Mouse (Mus musculus): ENCODE data around the gene Scand1. TPM values are rescaled to one million over a fixed set of nuclear protein-coding genes. Genes with fewer than 3 reads are reported as not detected.

Scand1 gene
- polyA plus RNA-seq, 1 experiment: 78.0 TPM

DNA sequence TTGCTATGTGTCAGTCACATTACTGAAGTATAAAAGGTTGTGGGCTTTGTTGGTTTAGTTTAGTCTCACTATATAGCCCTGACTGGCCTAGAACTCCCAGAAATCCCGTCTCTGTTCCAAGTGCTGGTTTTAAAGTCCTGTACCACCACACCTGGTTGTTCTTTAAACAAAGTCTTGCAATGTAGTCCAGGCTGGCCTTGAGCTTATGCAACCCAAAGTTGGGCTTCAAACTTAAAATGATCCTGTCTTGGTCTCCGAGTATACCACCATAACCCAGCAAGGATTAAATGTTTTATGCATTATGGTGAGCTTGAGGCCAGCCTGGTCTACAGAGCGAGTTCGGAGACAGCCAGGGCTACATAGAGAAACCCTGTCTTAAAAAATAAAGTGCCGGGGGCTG, 2.6 kb downstream of the Scand1 start:
- no peak for DNase-seq (ENCODE audit: extremely low spot score in 1 of 2, low spot score in 1 of 2)

DNA sequence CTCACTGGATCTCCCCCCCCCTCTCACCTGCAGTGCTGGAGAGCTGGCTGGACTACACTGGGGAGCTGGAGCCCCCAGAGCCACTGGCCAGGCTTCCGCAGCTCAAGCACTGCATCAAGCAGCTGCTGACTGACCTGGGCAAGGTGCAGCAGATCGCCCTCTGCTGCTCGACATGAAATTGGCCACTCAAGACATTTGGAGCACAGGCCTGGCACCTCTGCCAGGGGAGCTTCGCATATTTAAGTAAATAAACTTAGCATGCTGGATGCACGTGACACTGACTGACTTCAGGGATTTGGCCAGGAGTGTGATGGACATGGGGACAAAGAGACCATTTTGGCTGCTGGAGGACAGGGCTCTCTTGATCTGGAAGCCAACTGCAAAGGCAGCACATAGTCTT, 5.2 kb downstream of the Scand1 start:
- peak in 1 of 2 experiments; percentile 19 for DNase-seq (ENCODE audit: extremely low spot score in 1 of 2, low spot score in 1 of 2)

DNA sequence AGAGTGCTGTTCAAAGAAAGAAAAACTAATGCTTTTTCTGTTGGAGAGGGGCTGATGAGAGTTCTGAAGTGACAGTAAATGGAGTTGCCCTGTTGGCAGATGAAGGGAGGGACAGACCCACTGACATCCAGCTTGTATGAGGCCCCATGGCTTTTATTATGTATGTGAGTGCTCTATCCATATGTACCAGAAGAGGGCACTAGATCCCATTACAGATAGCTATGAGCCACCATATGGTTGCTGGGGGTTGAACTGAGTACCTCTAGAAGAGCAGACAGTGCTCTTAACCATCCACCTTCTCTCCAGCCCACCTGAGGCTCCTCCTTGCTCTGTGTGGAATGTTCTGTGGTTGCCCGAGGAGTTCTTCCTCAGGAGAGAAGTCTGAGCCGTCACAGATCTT, 6.7 kb downstream of the Scand1 start:
- peak in 1 of 2 experiments; percentile 60 for DNase-seq (ENCODE audit: extremely low spot score in 1 of 2, low spot score in 1 of 2)

DNA sequence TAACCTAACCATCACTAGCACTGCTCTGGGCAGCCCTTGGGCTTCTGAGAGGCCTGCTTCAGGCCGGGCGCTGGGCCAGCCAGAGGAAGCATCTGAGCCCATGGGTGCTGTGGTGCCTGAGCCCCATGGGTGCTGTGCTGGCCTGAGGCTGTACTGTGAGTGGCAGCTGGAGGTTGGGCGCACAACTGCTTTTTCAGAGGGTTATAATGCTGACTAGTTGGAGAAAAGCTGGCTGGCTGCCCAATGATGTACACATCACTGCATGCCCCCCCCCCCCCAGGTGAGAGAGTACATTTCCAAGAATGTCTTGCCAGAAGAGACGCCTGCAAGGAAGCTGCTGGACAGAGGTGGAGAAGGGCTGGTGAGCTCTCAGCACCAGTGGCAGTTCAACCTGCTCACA, 8.2 kb downstream of the Scand1 start:
- no peak for DNase-seq (ENCODE audit: extremely low spot score in 1 of 2, low spot score in 1 of 2)

DNA sequence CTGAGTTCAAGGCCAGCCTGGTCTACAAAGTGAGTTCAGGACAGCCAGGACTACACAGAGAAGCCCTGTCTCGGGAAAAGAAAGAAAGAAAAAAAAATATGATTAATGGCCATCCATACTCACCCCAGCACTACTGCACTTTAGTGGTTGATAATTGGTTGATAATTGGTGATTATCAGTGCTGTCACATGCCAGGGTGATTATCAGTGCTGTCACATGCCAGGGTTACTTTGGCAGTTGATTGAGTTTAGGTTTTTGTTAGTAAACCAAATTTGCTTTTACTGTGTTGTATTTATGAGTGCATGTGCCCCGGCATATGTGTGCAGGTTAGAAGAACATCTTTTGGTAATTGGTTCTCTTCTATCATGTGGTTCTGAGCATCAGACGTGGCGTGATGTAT, 10.4 kb downstream of the Scand1 start:
- DNase-seq (ENCODE audit: extremely low spot score in 1 of 2, low spot score in 1 of 2): no peak

DNA sequence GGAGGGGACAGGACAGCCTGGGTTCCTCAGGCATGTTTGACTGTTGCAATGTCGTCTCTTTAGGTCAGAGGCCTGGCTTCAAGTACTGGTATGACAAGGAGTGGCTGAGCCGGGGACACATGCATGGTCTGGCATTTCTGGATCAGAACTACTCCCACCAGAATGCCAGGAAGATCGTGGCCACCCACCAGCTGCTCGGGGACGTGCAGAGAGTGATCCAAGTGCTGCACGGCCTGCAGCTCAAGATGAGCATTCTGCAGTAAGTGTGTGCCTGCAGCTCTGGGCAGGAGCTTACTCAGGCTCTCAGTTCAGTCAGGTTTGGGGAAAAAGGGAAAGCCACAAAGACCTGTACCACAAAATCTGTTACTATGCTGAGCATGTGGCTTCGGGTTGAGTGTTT, 14.0 kb downstream of the Scand1 start:
- DNase-seq (ENCODE audit: extremely low spot score in 1 of 2, low spot score in 1 of 2): peak in 1 of 2 experiments; percentile 53

DNA sequence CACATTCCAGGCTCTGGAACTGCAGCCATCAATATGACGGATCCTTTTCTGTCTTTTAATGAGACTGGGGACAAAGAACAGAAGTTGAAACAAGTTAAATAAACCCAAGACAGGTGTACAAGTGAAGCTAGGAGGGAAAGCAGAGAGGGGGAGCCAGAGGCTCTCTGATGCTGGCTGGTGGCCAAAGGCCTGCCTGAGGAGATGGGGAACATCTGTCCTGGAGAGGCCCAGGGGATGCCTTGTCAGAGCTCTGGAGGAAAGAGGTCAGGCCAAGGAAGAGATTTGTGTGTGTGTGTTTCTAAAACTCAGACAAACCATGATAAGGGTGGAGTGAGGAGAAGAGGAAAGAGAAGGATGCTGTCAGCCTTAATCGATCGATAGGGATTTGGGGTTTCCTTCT, 14.9 kb downstream of the Scand1 start:
- DNase-seq (ENCODE audit: extremely low spot score in 1 of 2, low spot score in 1 of 2): no peak

DNA sequence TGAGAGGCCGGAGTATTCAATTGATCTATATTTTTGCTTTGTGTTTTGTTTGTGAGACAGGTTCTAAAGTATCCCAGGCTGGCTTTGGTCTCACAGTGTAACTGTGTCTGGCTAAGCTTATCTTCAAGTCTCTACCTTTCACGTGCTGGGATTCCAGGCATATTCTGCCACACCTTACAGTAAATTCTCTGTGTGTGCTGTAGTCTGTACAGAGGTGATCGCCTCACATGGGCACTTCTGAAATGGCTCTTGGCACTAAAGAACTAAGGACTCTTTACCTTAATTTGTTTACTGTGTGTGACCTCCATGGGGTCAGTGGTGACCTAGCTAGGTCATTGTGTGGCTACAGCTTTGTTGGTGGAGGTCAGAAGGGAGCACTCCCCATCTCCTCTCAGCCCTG, 16.3 kb downstream of the Scand1 start:
- DNase-seq (ENCODE audit: extremely low spot score in 1 of 2, low spot score in 1 of 2): no peak

DNA sequence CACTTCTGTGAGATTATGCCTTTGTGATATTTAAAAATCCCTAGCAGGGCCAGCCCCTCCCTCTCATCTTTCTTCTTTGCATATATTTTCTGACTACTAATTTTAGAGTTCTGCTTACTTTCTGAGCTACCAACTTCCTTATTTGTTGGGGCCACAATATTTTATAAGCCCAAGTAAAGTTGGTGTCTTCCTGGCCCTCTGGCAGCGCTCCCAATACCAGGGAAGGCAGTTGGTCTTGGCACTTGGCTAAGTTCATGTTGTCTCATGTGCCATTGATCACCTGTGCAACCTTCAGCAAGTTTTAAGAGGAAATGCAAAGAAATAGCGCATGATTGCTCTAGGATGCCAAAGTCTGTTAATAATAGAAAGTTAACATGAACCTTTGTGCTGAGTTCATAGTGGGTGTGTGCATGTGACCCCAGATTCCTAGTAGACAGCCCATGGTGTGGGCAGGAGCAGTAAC, 16.9 kb downstream of the Scand1 start:
- no peak for DNase-seq (ENCODE audit: extremely low spot score in 1 of 2, low spot score in 1 of 2)

DNA sequence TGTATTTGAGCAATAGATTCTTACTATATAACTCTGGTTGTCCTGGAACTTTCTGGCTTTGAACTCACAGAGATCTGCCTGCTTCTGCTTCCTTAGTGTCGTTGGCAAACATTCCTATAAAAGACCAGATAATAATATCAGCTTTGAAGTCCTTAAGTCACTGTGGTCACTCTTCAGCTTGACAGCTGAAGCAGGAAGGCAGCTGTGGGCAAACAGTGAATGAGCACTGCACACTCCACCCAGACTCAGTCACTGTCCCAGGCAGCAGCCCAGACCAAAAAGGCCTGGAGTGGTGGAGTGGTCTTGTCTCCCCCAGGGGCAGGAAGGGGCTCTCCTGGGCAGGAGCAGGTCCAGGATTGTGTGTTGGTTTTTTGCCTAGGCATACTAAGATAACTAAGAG, 20.5 kb downstream of the Scand1 start:
- no peak for DNase-seq (ENCODE audit: extremely low spot score in 1 of 2, low spot score in 1 of 2)

DNA sequence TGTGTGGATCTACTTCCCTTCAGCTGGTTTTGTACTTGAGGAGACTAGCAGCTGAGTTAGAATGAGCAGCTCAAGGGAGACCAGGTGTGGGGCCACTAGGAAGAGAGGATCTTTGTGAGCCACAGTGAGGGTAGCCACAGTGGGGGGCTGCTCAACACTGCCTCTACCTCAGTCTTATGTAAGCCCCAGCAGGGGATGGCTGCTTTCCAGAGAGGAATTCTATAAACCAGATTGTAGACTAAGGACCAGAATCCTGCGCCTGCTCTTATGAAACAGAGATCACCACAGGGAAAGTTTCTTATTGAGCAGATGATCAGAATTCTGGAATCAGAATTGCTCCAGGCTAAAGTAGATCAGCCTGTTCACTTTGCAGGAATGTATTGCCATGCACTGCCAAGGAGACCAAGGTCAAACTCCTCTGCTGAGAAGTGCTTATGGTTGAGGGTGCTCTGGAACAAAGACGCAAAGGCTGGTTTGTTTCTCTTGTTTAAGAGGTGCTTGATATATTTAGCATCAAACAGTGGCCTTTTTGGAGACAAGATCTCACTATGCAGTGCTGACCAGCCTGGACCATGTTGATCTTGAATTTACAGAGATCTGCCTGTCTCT, 22.8 kb downstream of the Scand1 start:
- no peak for DNase-seq (ENCODE audit: extremely low spot score in 1 of 2, low spot score in 1 of 2)

DNA sequence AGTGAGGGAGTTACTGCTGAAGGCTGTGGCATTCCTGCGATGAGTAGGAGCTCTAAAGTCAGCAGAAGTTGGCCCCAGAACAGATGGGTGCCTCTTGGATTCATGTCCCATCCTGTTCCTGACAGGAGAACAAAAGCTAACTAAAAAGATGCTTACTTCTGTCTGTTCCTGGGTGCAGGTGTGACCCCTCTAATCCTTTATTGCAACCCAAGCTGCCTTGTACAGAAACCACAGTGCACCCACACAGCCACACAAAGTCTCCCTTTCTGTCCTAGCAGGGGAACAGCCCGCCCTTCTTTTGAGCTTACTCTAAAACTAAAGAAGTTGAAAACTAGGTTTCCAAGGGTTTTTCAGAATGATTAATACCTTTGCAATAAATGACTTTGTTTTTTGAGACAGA, 24.3 kb downstream of the Scand1 start:
- no peak for DNase-seq (ENCODE audit: extremely low spot score in 1 of 2, low spot score in 1 of 2)

DNA sequence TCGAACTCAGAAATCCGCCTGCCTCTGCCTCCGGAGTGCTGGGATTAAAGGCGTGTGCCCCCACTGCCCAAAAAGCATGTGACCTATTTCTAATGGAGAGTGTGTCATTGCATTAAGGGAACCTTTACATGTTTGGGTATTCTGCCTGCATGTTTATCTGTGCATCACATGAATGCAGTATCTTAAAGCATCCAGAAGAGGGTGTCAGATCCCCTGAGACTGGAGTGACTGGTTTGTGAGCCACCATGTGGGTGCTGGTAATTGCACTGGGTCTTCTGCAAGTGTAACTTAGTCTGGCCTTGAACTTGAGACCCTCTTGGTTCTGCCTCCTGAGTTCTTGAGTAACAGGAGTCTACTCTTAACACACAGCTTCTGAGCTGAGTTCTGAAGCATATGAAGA, 25.8 kb downstream of the Scand1 start:
- no peak for DNase-seq (ENCODE audit: extremely low spot score in 1 of 2, low spot score in 1 of 2)

DNA sequence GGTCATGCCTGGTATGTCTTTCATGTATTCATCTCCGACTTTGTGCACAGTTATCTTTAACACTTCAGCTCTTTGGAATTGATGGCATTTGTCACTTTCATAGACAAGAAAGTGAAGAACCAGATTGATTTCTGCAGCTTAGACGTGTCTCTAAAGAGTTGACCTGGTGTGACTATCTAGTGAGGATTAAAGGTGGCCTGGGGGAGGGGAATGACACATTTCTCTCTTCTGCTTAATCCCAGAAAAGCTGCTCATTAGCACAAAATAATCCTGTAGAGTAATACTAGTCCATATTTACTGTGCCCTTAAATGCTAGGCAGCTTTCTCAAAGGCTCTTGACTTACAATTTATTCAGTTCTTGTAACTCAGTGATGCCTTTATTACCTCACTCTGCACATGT, 27.3 kb downstream of the Scand1 start:
- no peak for DNase-seq (ENCODE audit: extremely low spot score in 1 of 2, low spot score in 1 of 2)

DNA sequence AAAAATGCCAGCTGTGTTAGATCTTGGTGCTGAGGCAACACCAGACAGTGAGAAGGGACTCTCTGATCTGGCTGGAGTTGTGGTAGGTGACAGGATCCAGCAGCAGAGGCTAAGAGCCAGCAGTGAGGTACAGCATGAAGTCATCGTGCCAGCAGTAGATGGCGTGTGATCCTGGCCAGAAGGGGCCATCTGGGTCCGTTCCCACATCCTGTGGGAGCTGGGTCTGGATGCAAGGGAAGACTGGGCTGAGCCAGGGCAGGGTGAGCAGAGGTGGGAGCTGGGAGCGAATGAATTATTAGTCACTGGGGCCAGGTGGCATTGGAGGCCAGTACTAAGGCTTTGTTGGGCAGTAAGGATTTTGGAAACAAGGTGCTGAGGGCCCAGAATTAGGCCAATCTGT, 31.3 kb downstream of the Scand1 start:
- DNase-seq (ENCODE audit: extremely low spot score in 1 of 2, low spot score in 1 of 2): no peak

DNA sequence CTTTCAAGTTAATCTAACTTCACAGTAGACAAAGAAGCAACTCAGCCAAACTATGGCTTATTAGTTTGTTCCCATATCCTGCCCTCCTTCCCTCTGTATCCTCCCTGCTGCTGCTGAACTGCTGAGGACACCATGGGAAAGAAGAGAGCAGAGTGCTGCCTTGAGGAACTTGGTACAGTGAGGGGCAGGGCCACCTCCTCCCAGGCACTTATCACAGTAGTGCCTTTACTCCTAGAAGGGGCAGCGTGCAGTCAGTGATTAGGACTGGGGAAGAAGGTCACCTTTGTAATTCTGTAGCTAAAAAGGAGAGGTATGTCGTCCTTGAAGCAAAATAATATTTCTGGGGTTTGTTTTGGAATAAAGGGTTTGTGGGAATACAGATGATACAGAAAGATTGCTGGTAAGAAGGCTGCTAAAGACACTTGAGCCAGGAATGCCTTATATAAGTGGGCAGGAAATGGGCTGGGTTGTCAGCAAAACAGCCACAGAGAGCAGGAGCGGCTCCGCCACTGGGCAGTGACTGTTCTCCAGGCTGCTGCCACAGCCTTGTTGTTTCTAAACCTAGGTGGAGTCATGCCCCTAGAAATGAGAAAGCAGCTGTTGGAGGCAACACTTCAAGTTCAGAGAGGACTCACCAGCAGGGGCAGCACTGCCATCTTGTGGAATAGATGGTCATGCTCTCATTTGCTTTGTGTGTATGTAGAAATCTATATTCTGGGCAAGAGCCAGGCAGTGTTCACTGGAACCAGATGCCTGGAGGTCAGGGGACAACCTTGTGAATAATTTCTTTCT, 34.1 kb downstream of the Scand1 start:
- peak; percentile 79 to 92 for DNase-seq (ENCODE audit: extremely low spot score in 1 of 2, low spot score in 1 of 2)

DNA sequence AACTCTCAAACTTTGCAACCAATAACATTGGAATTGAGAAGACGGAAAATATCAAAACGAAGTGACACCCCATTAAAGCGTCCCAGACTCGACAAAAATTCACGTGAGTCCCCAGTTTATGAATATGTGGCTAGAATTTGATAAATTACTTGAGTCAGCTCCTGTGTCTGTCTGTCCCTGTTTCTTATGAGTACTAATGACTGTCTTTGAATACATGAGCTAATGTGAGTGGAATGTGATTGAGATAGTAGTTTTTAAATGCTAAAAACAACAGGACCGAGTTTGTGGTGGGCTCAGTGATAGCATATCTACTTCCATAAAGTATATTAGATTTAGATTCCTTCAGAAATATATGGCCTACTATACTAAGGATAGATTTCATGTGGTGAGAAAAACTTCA, 40.0 kb downstream of the Scand1 start:
- DNase-seq (ENCODE audit: extremely low spot score in 1 of 2, low spot score in 1 of 2): no peak

DNA sequence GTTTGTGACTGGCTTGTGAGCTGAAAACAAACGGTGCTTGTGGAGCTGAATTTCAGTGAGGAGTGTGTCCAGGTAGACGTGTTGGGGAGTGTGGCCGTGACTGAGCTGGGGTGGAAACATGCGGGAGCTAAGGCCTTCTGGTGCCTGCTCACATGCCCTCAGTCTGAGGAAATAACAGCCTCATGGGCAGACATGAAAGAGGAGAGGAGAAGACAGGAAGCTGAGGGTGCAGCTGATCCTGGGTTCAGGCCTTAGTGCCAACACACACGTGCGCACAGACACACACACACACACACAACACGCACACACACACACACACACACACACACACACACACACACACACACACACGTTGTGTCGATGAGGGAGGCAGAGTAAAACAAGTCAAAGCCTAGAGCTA, 44.9 kb downstream of the Scand1 start:
- DNase-seq (ENCODE audit: extremely low spot score in 1 of 2, low spot score in 1 of 2): no peak

DNA sequence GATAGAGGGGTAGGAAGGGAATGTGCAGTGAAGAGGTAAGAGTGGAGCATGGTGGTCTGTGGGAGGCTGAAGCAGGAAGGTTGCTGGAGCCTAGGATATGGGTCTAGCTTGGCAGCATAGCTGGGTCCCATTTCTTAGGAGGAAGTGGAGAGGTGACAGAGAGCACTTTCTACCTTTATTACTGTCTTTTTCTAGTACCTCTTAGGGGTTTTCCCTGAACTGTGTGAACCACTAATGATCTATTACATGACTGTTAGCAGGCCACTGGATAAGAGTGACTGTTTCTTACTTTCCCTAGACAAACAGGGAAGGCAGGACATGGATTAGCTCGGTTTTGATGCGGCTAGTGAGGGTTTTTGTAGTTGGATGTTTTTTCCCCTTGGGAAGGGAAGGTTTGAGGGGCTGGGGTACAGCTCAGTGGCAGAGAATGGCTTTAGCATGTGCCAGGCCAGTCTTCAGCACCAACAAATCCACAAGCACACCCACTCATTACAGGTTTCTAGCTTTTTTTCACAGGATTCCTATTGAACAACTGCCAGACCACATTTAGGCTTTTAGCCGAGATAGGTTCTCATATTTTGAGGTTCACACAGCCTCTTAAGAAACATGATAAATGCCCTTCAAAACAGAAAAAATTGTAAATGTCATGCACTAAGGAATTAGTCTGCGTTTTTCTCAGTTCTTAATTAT, 49.2 kb downstream of the Scand1 start:
- no peak for DNase-seq (ENCODE audit: extremely low spot score in 1 of 2, low spot score in 1 of 2)

All from frontal cortex, adult 2 months (tissue).